Mouse (Mus musculus): ENCODE results near the gene Col6a5. TPM values are rescaled to one million over a fixed set of nuclear protein-coding genes. Genes with fewer than 3 reads are reported as not detected.

The Col6a5 gene
- polyA plus RNA-seq, 1 experiment from 2014 or later: 0.04 TPM

- no peak overlapping the region for H3K9ac ChIP-seq (replicated peaks)
- H3K4me3 ChIP-seq (replicated peaks): no peak overlapping the region
- no peaks in the 10 kb centered on the region for H3K27me3 ChIP-seq (replicated peaks)
- no peaks in the 10 kb centered on the region for H3K4me1 ChIP-seq
- 84% methylated on average over 2 of the region's 2 CpGs for WGBS
- no peaks in the 10 kb centered on the region for H3K36me3 ChIP-seq
- H3K4me2 ChIP-seq: no peak overlapping the region
- no peak for ATAC-seq (ENCODE audit: low FRiP score)
- H3K27ac ChIP-seq (replicated peaks): no peak overlapping the region
- no peaks in the 10 kb centered on the region for H3K9me3 ChIP-seq (replicated peaks)
Observed at GRCm38 (mm10) chr9:105909352-105909751, 51.1 kb downstream of the Col6a5 start.

DNA sequence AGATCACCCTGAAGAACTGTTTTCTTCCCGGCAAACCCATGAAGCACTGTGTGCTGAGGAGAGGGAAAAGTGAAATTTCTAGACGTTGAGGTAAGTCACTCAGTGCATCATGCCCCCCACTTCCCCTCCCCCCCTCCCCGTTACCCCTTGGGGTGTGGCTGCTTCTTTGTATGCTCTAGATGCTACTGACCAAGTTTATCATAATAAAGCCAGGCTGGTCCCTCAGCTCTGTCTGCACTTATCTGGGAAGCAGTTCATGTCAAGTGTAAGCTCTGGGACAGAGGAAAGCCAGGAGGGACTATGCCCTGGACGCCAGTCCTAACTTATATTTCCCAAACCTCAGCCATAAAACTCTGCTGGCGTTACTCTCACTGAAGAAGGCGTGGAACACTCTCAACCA lies 53.0 kb downstream of the Col6a5 start:
- no peaks in the 10 kb centered on the region for H3K9me3 ChIP-seq (replicated peaks)
- H3K4me2 ChIP-seq: no peak overlapping the region
- no peak overlapping the region for H3K4me3 ChIP-seq (replicated peaks)
- ATAC-seq (ENCODE audit: low FRiP score): no peak
- H3K27me3 ChIP-seq (replicated peaks): no peaks in the 10 kb centered on the region
- H3K9ac ChIP-seq (replicated peaks): no peak overlapping the region
- H3K27ac ChIP-seq (replicated peaks): no peak overlapping the region
- H3K4me1 ChIP-seq: no peaks in the 10 kb centered on the region
- WGBS: 85% methylated on average over 6 of the region's 6 CpGs
- H3K36me3 ChIP-seq: no peaks in the 10 kb centered on the region

DNA sequence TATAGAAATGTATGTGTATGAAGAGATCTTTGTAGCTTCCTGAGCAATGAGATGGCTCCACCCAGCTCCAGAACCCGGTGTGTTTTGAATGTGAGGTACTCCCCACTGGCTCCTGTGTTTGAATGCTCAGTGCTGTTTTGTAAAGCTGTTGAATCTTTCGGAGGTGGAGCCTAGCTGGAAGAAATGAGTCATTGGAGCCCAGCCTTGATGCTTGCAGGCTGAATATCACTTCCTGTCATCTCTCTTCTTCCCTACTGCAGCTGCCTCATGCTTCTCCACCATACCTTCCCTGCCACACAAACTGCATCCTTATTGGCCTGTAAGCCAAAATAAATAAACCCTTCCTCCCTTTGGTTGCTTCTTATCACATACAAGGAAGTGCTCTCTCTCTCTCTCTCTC lies 72.9 kb downstream of the Col6a5 start:
- Histone ChIP-seq H3K4me2 (no peak overlapping the region), H3K4me3 (replicated peaks) (no peak overlapping the region), H3K27ac (replicated peaks) (no peak overlapping the region), H3K9me3 (replicated peaks) (no peaks in the 10 kb centered on the region), H3K4me1 (peaks cover 7% of the 10 kb centered on the region; the same call in 1 of the 2 replicates), H3K36me3 (no peaks in the 10 kb centered on the region), H3K27me3 (replicated peaks) (no peaks in the 10 kb centered on the region), H3K9ac (replicated peaks) (no peak overlapping the region)
- no peak for ATAC-seq (ENCODE audit: low FRiP score)
- WGBS: 31% methylated on average over 2 of the region's 2 CpGs

DNA sequence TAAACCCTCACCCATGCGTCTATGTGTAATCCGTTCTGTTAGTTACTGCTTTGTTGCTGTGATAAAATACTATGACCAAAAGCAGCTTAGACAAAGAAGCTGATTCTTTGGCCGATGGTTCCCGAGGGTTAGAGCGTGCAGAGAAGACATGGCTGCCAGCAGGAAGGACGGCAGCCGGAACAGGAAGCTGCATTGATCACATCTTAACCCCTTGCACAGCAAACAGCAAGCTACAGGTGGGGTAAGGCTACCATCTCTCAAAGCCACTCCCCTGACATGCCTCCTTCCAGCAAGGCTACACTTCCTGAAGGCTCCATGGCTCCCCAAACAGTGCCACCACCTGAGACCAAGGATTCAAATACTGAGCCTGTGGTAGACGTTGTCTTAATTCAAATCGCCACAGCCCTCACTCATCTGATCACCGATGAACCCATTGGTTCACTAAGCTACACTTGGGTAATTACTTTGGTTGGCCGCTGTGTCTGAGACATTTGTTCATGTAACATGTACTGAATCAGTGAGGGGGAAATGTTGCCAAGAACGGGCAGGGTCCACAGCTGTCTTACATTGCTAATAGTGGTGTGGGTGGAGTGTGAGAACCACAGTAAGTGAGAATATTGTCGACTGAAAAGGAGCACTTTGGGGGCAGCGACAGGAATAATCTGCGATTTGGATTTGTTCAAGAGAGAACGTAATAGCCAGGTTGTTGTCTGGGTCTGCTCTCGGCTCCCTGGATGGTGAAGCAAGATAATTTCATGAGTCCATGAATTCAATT lies 75.6 kb downstream of the Col6a5 start:
- Histone ChIP-seq H3K36me3 (no peaks in the 10 kb centered on the region), H3K9ac (replicated peaks) (no peak overlapping the region), H3K4me3 (replicated peaks) (no peak overlapping the region), H3K27ac (replicated peaks) (no peak overlapping the region), H3K4me1 (peaks cover 4% of the 10 kb centered on the region; the same call in 1 of the 2 replicates), H3K4me2 (no peak overlapping the region), H3K27me3 (replicated peaks) (no peaks in the 10 kb centered on the region), H3K9me3 (replicated peaks) (no peaks in the 10 kb centered on the region)
- no peak for ATAC-seq (ENCODE audit: low FRiP score)
- WGBS: 78% methylated on average over 17 of the region's 17 CpGs

GRCm38 (mm10) chr9:105880743-105881142 lies 79.7 kb downstream of the Col6a5 start:
- Histone ChIP-seq H3K4me3 (replicated peaks) (no peak overlapping the region), H3K9ac (replicated peaks) (no peak overlapping the region), H3K4me1 (peaks cover 3% of the 10 kb centered on the region; the same call in 1 of the 2 replicates), H3K9me3 (replicated peaks) (no peaks in the 10 kb centered on the region), H3K27ac (replicated peaks) (no peak overlapping the region), H3K4me2 (no peak overlapping the region), H3K27me3 (replicated peaks) (no peaks in the 10 kb centered on the region), H3K36me3 (no peaks in the 10 kb centered on the region)
- no peak for ATAC-seq (ENCODE audit: low FRiP score)
- WGBS: 86% methylated on average over 4 of the region's 4 CpGs

DNA sequence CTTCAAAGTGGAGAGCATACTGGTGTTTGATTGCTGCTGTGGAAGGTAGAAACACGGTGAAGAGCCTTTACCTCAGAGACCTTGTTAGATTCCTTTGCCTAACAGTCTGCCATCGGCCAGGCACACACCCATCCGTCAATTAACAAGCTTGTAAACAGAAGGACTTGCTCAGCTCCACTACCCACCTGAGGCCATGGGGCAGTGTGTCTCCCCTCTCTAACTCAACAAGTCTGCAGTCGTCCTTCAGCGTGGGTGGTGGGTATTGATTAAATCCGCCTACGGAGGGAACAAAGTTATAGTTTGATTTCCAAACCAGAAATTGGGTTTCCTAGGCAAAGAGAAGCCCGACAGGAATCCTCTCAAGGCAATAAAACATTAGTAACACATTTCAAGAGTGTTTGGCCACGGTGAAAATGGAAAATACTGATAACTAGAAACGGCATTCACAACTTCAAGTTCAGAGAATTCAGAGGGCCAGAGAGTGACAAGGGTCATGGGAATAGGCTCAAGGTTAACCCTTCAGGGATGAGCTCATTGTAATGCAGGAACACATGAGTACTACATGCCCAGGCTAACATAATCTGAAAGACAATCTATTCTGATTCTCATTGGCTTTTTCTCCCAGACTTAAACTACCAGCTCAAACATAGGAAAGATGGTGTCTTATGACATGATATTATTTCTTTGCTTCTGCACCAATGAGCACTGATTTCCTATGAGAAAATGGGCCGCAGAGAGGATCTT lies 81.9 kb downstream of the Col6a5 start:
- Histone ChIP-seq H3K27ac (replicated peaks) (no peak overlapping the region), H3K4me1 (no peaks in the 10 kb centered on the region), H3K4me2 (no peak overlapping the region), H3K9me3 (replicated peaks) (no peaks in the 10 kb centered on the region), H3K4me3 (replicated peaks) (no peak overlapping the region), H3K36me3 (no peaks in the 10 kb centered on the region), H3K27me3 (replicated peaks) (no peaks in the 10 kb centered on the region), H3K9ac (replicated peaks) (no peak overlapping the region)
- no peak for ATAC-seq (ENCODE audit: low FRiP score)
- whole genome bisulfite sequencing: 73% methylated on average over 11 of the region's 11 CpGs

DNA sequence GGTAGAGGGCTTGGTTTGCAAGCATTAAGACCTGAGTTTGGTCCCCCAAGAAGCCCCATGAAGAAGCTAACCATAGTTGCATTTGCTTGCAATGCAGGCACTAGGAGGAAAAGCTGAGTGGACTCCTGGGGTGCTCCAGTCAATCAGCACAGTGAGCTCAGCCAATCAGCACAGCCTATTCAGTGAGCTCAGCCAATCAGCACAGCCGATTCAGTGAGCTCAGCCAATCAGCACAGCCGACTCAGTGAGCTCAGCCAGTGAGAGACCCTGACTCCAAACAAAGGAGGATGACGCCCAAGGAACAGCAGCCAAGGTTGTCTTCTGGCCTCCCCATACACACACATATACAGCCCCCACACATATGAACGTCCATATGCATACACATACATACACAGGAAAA lies 84.3 kb downstream of the Col6a5 start:
- WGBS: 93% methylated on average over 4 of the region's 4 CpGs
- ATAC-seq (ENCODE audit: low FRiP score): no peak
- H3K4me2 ChIP-seq: no peak overlapping the region

DNA sequence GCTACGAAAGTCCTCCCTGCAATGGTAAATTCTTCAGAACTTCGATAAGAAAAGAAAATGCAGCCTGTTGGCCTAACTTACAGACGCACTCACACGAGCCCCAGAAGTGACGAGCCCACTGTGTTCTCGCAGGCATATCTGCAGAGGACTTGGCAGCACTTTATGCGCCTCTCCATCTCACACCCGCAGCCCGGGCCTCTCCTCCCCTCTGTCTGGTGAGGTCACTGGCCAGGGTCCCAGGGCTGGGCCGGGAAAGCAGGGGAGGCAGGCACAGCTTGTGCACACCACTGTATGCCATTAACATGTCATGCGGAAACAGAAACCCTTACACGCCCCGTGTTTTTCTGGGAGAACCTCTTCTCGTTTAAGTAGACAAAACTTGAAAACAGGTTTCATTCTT lies 88.8 kb downstream of the Col6a5 start:
- H3K36me3 ChIP-seq: no peaks in the 10 kb centered on the region
- no peak overlapping the region for H3K9ac ChIP-seq (replicated peaks)
- no peak overlapping the region for H3K27ac ChIP-seq (replicated peaks)
- WGBS: 87% methylated on average over 14 of the region's 14 CpGs
- H3K4me1 ChIP-seq: no peaks in the 10 kb centered on the region
- H3K27me3 ChIP-seq (replicated peaks): no peaks in the 10 kb centered on the region
- H3K4me2 ChIP-seq: no peak overlapping the region
- ATAC-seq (ENCODE audit: low FRiP score): no peak
- H3K9me3 ChIP-seq (replicated peaks): no peaks in the 10 kb centered on the region
- H3K4me3 ChIP-seq (replicated peaks): no peak overlapping the region

More for the DNA sequence above, 84.3 kb downstream of the Col6a5 start:
- no peak overlapping the region for H3K27ac ChIP-seq (replicated peaks)
- no peaks in the 10 kb centered on the region for H3K9me3 ChIP-seq (replicated peaks)
- H3K36me3 ChIP-seq: no peaks in the 10 kb centered on the region
- H3K9ac ChIP-seq (replicated peaks): no peak overlapping the region
- no peaks in the 10 kb centered on the region for H3K4me1 ChIP-seq
- no peaks in the 10 kb centered on the region for H3K27me3 ChIP-seq (replicated peaks)
- H3K4me3 ChIP-seq (replicated peaks): no peak overlapping the region

- no peak overlapping the region for H3K4me2 ChIP-seq
- no peak overlapping the region for H3K4me3 ChIP-seq (replicated peaks)
- no peaks in the 10 kb centered on the region for H3K36me3 ChIP-seq
- 14% methylated on average over 6 of the region's 6 CpGs for WGBS
- H3K27ac ChIP-seq (replicated peaks): no peak overlapping the region
- H3K9ac ChIP-seq (replicated peaks): no peak overlapping the region
- ATAC-seq (ENCODE audit: low FRiP score): no peak; the same call in 1 of the 2 replicates
- H3K4me1 ChIP-seq: no peaks in the 10 kb centered on the region
- H3K27me3 ChIP-seq (replicated peaks): 0 out of 2 replicates have a peak, but pooled peaks cover 4% of the 10 kb centered on the region
- H3K9me3 ChIP-seq (replicated peaks): no peaks in the 10 kb centered on the region
Observed at GRCm38 (mm10) chr9:105857773-105858172, 102.7 kb downstream of the Col6a5 start.

GRCm38 (mm10) chr9:105852778-105853065 lies 107.7 kb downstream of the Col6a5 start:
- H3K36me3 ChIP-seq: no peaks in the 10 kb centered on the region
- no peak overlapping the region for H3K4me2 ChIP-seq
- H3K27ac ChIP-seq (replicated peaks): no peak overlapping the region
- no peak overlapping the region for H3K9ac ChIP-seq (replicated peaks)
- WGBS: 77% methylated on average over 1 of the region's 1 CpGs
- peaks cover 4% of the 10 kb centered on the region; the same call in 1 of the 2 replicates for H3K4me1 ChIP-seq
- H3K4me3 ChIP-seq (replicated peaks): no peak overlapping the region
- H3K9me3 ChIP-seq (replicated peaks): no peaks in the 10 kb centered on the region
- ATAC-seq (ENCODE audit: low FRiP score): no peak
- 0 out of 2 replicates have a peak, but pooled peaks cover 4% of the 10 kb centered on the region for H3K27me3 ChIP-seq (replicated peaks)

DNA sequence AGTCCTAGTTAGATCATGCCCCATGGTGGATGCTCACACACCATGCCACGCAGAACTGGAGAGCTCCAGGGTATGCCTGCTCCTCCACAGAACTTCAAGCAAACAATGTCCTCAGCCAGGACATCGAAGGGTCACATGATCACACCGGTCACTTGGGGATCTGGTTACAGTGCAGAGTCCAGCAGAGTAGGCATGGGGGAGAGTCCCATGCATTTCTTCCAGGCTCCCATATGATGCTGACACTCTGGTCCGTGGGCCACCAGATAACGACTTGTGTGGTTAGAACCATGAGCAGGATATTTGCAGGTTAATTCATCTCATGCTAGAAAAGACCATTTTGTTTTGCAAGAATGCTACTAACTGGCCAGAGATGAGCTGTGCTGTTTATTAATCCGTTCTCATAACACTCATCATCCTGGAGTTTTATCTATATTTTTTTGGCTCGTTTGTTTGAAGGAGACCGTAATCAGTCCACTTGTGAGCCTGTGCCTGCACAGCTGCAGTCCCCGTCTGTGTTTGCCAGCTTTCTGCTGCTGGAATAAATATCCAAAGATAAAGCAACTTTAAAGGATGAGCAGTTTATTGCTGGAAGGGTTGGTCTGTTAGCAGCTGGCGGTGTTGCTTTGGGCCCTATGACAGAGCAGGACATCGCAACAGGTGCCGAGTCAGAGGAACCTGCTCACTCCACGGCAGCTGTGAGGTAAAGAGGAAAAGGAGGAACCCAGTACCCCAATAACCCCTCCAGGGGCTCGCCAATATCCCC lies 108.2 kb downstream of the Col6a5 start:
- H3K9ac ChIP-seq (replicated peaks): no peak overlapping the region
- 82% methylated on average over 14 of the region's 14 CpGs for WGBS
- no peak overlapping the region for H3K27ac ChIP-seq (replicated peaks)
- H3K9me3 ChIP-seq (replicated peaks): no peaks in the 10 kb centered on the region
- no peak overlapping the region for H3K4me2 ChIP-seq
- H3K4me3 ChIP-seq (replicated peaks): no peak overlapping the region
- no peaks in the 10 kb centered on the region for H3K36me3 ChIP-seq
- no peak for ATAC-seq (ENCODE audit: low FRiP score)
- peaks cover 4% of the 10 kb centered on the region; the same call in 1 of the 2 replicates for H3K4me1 ChIP-seq
- H3K27me3 ChIP-seq (replicated peaks): 0 out of 2 replicates have a peak, but pooled peaks cover 1% of the 10 kb centered on the region

Data from neural tube, embryonic 15.5 days (tissue).